Mouse (Mus musculus): ENCODE measurements at regions not wholly inside any gene's neighbourhood (a gene's known extent, or its start where the extent isn't known, plus 50 kb on each side); places are given as distances from the start of the nearest gene placed in this dataset.

GRCm38 (mm10) chr6:5553703-5554394 is 57.7 kb upstream of the Pdk4 start:
- Histone ChIP-seq H3K4me3 (no peak overlapping the region), H3K4me2 (replicated peaks) (no peak overlapping the region), H3K27me3 (no peaks in the 10 kb centered on the region), H3K27ac (no peak overlapping the region), H3K36me3 (no peaks in the 10 kb centered on the region), H3K9me3 (no peaks in the 10 kb centered on the region), H3K9ac (no peak overlapping the region), H3K4me1 (no peaks in the 10 kb centered on the region)
- ATAC-seq (ENCODE audit: low FRiP score, low read depth) = no peak
- 73% methylated on average over 4 of the region's 4 CpGs for WGBS

DNA sequence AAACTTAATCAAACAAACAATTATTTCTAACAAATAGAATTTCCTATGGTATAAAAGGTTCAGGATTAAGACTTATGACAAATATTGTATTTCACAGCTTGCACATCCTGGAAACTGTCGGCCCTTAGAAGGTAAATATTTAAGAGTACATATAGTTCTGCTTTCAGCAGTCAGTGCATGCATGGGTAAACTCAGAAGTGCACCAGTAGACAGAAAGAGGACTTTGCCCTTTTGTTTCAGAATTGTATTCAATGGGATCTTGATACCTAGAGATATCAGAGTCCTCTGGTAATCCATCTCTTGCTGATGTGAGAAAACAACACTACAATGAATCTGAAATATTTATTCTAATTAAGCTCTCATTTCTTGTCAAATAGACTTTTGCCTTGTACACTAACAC is 54.0 kb upstream of the Pdk4 start:
- Histone ChIP-seq H3K4me2 (replicated peaks) (no peak overlapping the region), H3K9me3 (no peaks in the 10 kb centered on the region), H3K27me3 (no peaks in the 10 kb centered on the region), H3K9ac (no peak overlapping the region), H3K36me3 (no peaks in the 10 kb centered on the region), H3K4me3 (no peak overlapping the region), H3K27ac (no peak overlapping the region), H3K4me1 (no peaks in the 10 kb centered on the region)
- 82% methylated on average over 1 of the region's 1 CpGs for WGBS
- ATAC-seq (ENCODE audit: low FRiP score, low read depth) = no peak
